Mouse (Mus musculus) kidney, embryonic 14.5 days (tissue): ENCODE results near the gene Wnt1. TPM values are rescaled to one million over a fixed set of nuclear protein-coding genes. Genes with fewer than 3 reads are reported as not detected.

Source experiments
- ATAC-seq: fragments of 200-750 bp; cut with Nextera tagmentation; 2 replicates; pipeline ENCODE4 v1.8.0; 2017; ENCODE audit warnings: moderate number of reproducible peaks, mild to moderate bottlenecking, moderate TSS enrichment, moderate library complexity; ENCODE audit not compliant: low FRiP score, low TSS enrichment
- H3K27ac ChIP-seq: fragments of 300-500 bp; sonication (generic); 2 replicates; pipeline ENCODE4 v1.5.1; 2014; ENCODE audit warnings: low read depth, mild to moderate bottlenecking, low read length, moderate library complexity, mixed read lengths
- H3K27me3 ChIP-seq: fragments of 300-500 bp; sonication (generic); 2 replicates; pipeline ENCODE4 v1.6.1; 2014; ENCODE audit warnings: mild to moderate bottlenecking, low read length; ENCODE audit not compliant: control insufficient read depth, insufficient read depth
- H3K36me3 ChIP-seq: fragments of 300-500 bp; sonication (generic); 2 replicates; pipeline ENCODE4 v1.6.1; 2014; ENCODE audit warnings: low read length, mixed read lengths; ENCODE audit not compliant: control insufficient read depth, insufficient read depth
- H3K4me1 ChIP-seq: fragments of 300-500 bp; sonication (generic); 2 replicates; pipeline ENCODE4 v1.6.1; 2014; ENCODE audit warnings: low read length, mixed read lengths; ENCODE audit not compliant: control insufficient read depth, insufficient read depth
- H3K4me2 ChIP-seq: fragments of 300-500 bp; sonication (generic); replicated peaks from 2 replicates; pipeline ENCODE4 v1.6.1; 2014; ENCODE audit warnings: low read depth, mild to moderate bottlenecking, low read length
- H3K4me3 ChIP-seq: fragments of 300-500 bp; sonication (generic); 2 replicates; pipeline ENCODE4 v1.5.1; 2014; ENCODE audit warnings: mild to moderate bottlenecking, low read length
- H3K9ac ChIP-seq: fragments of 300-500 bp; sonication (generic); 2 replicates; pipeline ENCODE4 v1.6.1; 2014; ENCODE audit warnings: low read depth, mild to moderate bottlenecking, low read length, moderate library complexity
- H3K9me3 ChIP-seq: fragments of 300-500 bp; sonication (generic); 2 replicates; pipeline ENCODE4 v1.6.1; 2016; ENCODE audit warnings: low read length; ENCODE audit not compliant: control insufficient read depth
- WGBS: fragments of 180-500 bp; shearing (Covaris S2); extraction: QIAGEN DNeasy Blood & Tissue Kit; methylation state at CpG from one replicate; pipeline ENCODE4 v1.1.7; 2014; 5-methylcytosine and 5-hydroxymethylcytosine counted together
- polyA plus RNA-seq: library from polyadenylated mRNA; unstranded; fragments of >200 nt; fragmentation: Nextera tagmentation; extraction: Ambion mirVana; gene quantifications from 2 replicates; pipeline ENCODE4 v1.2.1, GENCODE M21; 2014

The Wnt1 gene
- polyA plus RNA-seq, 1 experiment from 2014 or later: not detected

DNA sequence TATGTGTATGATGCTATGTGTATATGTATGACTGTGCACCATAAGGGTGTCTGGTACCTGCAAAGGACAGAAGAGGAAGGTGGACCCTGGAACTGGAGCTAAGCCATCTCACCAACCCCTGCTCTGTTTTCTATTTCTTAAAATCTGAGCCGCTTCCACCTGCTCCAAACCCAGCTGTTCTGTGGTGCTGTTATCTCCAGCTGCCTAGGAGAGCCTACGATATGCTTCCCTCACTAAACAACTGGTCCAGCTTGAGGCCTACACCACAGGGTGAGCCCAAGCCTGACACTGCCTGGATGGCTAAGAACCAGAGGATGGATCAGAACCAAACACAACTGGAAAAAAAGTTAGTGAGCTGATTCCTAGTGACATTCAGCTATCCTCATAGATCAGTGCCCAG is 35.5 kb upstream of the Wnt1 start:
- WGBS: 97% methylated on average over 2 of the region's 2 CpGs
- Histone ChIP-seq H3K27me3 (no peaks in the 10 kb centered on the region), H3K9me3 (no peaks in the 10 kb centered on the region), H3K4me3 (no peak overlapping the region), H3K27ac (no peak overlapping the region), H3K4me2 (no peak overlapping the region), H3K4me1 (no peaks in the 10 kb centered on the region), H3K9ac (no peak overlapping the region), H3K36me3 (peaks cover 8% of the 10 kb centered on the region)
- ATAC-seq: no peak

DNA sequence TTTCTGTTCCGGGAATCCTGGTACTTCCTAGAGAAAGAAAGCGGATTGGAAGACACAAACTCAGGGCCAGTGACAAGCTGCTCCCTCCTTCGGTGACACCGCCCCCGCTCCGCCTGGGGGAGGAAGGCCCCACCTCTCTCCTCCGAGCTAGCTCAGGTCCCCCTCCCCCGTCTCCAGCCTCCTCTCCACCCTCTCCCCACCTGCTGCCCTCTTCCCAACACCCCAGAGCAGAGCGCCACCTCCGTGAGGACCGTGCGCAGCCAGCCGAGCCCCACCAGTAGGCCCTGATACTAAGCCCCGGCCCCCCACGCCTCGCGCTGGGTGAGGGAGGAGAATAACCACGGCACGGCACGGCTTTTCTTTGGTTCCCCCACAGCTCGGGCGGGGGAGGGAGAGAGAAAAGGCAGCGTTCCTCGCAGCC is 27.4 kb upstream of the Wnt1 start:
- WGBS: under 1% methylated on average over 21 of the region's 24 CpGs
- peaks cover 14% of the 10 kb centered on the region for H3K36me3 ChIP-seq
- ATAC-seq: peak; percentile 84
- peak overlapping the region; percentile 99 for H3K4me3 ChIP-seq
- H3K27me3 ChIP-seq: no peaks in the 10 kb centered on the region
- peak overlapping the region; percentile 76 for H3K4me2 ChIP-seq
- peak overlapping the region; percentile 94 for H3K9ac ChIP-seq
- H3K9me3 ChIP-seq: no peaks in the 10 kb centered on the region
- peak overlapping the region; percentile 90 for H3K27ac ChIP-seq
- peaks cover 11% of the 10 kb centered on the region for H3K4me1 ChIP-seq

DNA sequence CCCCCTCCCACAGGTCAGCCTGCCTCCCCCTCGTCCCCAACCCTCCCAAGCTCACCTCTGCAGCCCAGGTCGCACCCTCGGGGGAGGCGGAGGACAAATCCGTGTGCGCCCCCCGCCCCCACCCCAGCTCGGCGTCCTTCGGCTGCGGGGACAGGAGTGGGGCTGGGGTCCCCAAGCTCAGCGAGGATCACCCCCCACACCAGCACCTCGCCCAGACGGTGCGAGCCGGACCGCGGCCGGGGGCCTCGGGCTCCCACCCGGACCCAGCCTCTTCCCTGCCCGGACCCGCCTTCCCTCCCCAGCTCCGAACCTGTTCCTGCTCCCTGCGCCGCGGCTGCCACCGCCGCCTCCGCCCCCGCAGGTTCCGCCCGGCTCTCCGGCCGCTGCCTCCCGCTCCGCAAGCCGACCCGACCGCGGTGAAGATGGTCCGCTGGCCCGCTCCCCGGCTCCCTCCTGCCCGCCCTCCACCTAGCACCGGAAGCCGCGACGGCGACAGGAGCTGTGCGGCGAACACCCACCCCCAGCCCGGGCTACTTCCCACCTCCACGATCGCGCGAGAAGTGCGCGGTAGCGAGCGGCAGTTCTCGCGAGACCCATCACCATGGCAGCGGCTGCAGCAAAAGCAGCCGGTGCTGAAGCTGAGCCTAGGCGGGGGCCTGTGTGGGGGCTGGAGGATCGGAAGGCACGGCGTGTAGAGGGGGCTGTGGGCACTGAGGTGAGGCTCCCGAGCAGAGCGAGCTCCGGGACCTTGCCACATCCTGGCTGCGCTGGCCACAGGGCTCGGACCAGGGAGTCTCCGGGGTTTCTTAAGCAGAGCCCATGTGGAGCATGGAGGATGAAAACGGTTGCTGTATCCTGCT is 26.8 kb upstream of the Wnt1 start, which contains the start of gene Arf3:
Arf3 (minus strand) TSS at position 545 of the 860 bp plus-strand sequence.
- H3K36me3 ChIP-seq: peaks cover 14% of the 10 kb centered on the region
- H3K9ac ChIP-seq: peak within 1 kb of the TSS; percentile 94
- peak; percentile 95 for ATAC-seq
- H3K9me3 ChIP-seq: no peaks in the 10 kb centered on the region
- H3K27ac ChIP-seq: peak within 1 kb of the TSS; percentile 90
- peaks cover 11% of the 10 kb centered on the region for H3K4me1 ChIP-seq
- H3K4me2 ChIP-seq: peak within 1 kb of the TSS; percentile 76
- peak within 1 kb of the TSS; percentile 99 for H3K4me3 ChIP-seq
- under 1% methylated on average over 62 of the region's 76 CpGs for WGBS
- H3K27me3 ChIP-seq: no peaks in the 10 kb centered on the region

DNA sequence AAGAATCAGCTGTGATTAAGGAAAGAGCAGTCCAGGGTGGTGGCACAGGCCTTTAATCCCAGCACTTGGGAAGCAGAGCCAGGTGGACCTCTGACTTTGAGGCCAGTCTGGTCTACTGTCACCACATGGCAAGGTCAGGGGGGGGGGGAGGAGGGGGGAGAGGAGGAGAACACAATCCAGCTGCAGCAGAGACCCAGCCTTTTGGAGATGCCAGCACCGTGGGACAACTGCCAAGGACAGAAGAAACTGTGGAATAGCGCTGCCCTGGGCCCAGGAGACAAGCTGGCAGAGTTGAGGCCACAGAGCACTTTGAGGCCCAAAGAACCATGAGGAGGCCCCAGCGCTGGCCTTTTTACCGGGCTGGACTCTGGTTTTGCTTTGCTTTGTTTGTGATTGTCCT is 23.7 kb upstream of the Wnt1 start:
- 73% methylated on average over 4 of the region's 4 CpGs for WGBS
- Histone ChIP-seq H3K27ac (no peak overlapping the region), H3K4me2 (no peak overlapping the region), H3K27me3 (peaks cover 9% of the 10 kb centered on the region), H3K9ac (no peak overlapping the region), H3K4me3 (no peak overlapping the region), H3K4me1 (peaks cover 10% of the 10 kb centered on the region), H3K9me3 (no peaks in the 10 kb centered on the region), H3K36me3 (peaks cover 4% of the 10 kb centered on the region; the same call in 1 of the 2 replicates)
- no peak for ATAC-seq

DNA sequence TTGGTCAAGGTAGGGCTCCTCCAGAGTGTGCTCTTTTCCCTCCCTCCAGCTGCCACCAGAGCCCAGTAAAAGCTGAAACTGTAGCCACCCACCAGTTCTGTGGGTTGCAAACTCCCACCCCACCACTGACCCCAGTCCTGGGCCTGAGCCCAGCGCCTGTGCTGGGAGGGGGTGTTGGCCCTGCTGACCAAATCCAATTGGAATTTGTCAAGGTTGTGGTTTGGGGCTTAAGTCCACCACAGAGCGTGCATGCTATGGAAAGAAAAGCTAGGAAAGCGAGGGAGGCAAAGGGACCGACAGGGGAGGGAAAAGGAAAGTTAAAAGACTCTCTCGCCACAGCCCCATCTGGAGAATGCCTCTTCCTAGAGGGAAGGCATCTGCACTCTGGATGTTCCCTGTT is 21.4 kb upstream of the Wnt1 start:
- WGBS: 29% methylated on average over 5 of the region's 5 CpGs
- peaks cover 30% of the 10 kb centered on the region for H3K27me3 ChIP-seq
- H3K9me3 ChIP-seq: no peaks in the 10 kb centered on the region
- no peak overlapping the region for H3K9ac ChIP-seq
- ATAC-seq: no peak
- no peak overlapping the region for H3K27ac ChIP-seq
- H3K4me3 ChIP-seq: no peak overlapping the region
- H3K4me2 ChIP-seq: no peak overlapping the region
- no peaks in the 10 kb centered on the region for H3K36me3 ChIP-seq
- peaks cover 9% of the 10 kb centered on the region; the same call in 1 of the 2 replicates for H3K4me1 ChIP-seq

DNA sequence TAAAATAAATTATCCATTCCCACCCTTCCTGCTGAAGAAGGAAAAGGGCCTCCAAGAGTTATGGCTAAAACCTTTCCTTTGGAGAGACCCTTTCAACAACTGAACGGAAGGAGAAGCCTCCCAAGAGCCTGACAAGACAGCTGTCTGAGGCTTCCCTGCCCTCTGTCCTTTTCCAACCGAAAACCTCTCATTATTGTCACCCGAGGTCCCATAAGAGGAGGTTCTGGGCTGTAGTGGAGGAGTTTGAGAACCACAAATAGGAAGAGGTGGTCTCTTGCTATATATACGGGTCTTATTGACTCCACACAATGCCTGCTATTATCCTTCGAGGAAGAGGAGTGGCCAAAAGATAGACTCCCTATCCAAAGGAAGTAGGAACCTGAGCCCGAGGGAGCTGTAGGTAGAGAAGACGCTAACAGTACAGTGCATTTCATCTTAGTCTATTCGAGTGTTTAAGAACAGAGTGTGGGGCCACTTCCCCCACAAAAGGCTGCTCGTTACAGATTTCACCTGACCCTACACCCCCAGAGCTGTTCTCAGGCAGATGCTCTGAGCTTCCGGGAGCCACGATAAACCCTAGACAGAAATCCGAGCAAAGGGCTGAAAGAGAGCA is 17.7 kb upstream of the Wnt1 start:
- peaks cover 67% of the 10 kb centered on the region for H3K27me3 ChIP-seq
- H3K4me3 ChIP-seq: peak overlapping the region; percentile 36
- no peaks in the 10 kb centered on the region for H3K36me3 ChIP-seq
- WGBS: 3% methylated on average over 12 of the region's 12 CpGs
- no peak overlapping the region; the same call in 1 of the 2 replicates for H3K9ac ChIP-seq
- ATAC-seq: no peak
- no peak overlapping the region for H3K27ac ChIP-seq
- peaks cover 19% of the 10 kb centered on the region for H3K4me1 ChIP-seq
- peak overlapping the region; percentile 50 for H3K4me2 ChIP-seq
- H3K9me3 ChIP-seq: no peaks in the 10 kb centered on the region

DNA sequence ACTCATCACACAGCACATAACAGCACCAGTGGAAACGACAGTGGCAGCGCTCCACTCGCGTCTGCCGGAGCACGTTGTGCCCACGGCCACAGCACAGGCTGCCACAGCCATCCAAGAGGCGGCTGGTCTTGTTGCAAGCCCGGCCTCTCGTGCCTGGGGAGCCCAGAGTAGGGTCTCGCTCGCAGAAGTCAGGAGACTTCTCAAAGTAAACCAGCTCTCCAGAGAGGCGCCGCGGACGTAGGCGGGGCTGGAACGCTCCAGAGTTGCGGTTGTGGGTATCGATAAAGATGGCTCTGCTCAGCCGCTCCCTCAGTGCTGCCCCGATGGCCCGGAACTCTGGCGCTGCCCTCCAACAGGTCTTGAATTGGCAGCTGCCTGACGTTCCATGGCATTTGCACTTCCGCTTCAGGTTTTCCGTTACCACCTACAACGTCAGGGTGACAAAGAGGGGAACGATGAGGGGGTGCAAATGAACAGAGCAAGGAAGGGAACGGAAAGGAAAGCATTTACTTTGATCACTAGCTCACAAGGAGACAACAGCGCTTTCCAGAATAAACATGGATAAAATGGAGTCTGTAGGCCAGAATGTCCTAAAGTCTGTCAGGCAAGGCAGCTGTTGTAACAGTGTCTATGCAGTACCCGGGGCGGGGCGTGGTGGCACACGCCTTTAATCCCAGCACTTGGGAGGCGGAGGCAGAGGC is 17.0 kb upstream of the Wnt1 start:
- no peaks in the 10 kb centered on the region for H3K36me3 ChIP-seq
- H3K4me2 ChIP-seq: peak overlapping the region; percentile 50
- no peaks in the 10 kb centered on the region for H3K9me3 ChIP-seq
- H3K4me1 ChIP-seq: peaks cover 23% of the 10 kb centered on the region
- no peak overlapping the region for H3K27ac ChIP-seq
- WGBS: 2% methylated on average over 35 of the region's 36 CpGs
- H3K9ac ChIP-seq: no peak overlapping the region; the same call in 1 of the 2 replicates
- H3K4me3 ChIP-seq: peak overlapping the region; percentile 36
- H3K27me3 ChIP-seq: peaks cover 74% of the 10 kb centered on the region
- no peak for ATAC-seq

DNA sequence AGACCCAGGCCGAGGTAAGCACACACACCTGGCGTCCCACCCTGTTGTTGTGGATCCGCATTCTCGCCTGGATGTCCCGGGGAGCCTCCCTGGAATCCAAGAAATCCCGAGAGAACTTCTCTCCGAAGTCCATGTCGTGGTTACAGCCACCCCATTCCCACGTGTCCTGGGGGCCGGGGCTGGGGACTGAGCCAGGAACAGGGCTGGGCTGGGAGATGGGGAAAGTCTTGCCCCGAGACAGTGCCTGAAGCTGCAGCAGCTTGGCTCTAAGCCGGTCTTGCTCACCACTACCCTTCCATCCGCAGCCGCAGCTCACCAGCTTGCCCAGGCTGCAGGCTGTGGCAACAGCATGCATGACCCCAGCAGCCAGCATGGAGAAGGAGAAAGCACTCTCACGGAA is 15.6 kb upstream of the Wnt1 start:
- no peaks in the 10 kb centered on the region for H3K9me3 ChIP-seq
- H3K27ac ChIP-seq: no peak overlapping the region
- H3K4me1 ChIP-seq: peaks cover 29% of the 10 kb centered on the region
- H3K9ac ChIP-seq: no peak overlapping the region
- WGBS: 7% methylated on average over 15 of the region's 15 CpGs
- H3K27me3 ChIP-seq: peaks cover 84% of the 10 kb centered on the region
- H3K4me2 ChIP-seq: no peak overlapping the region
- ATAC-seq: no peak
- H3K4me3 ChIP-seq: no peak overlapping the region
- H3K36me3 ChIP-seq: no peaks in the 10 kb centered on the region
